Mouse (Mus musculus) heart, adult 8-10 months (tissue): ENCODE results near the gene Mvd. TPM values are rescaled to one million over a fixed set of nuclear protein-coding genes. Genes with fewer than 3 reads are reported as not detected.

Experiments
- DNase-seq: peaks from one replicate; pipeline ENCODE4 v3.0.0; 2022; ENCODE audit warnings: low spot score
- total RNA-seq, 4 experiments: library from RNA; stranded (reverse); gene quantifications; 2 replicates each; pipeline ENCODE4 v1.2.4; 2022

Mvd gene
- total RNA-seq, 4 experiments from 2014 or later, result 3.9 to 5.6 (median 4.9) TPM

DNA sequence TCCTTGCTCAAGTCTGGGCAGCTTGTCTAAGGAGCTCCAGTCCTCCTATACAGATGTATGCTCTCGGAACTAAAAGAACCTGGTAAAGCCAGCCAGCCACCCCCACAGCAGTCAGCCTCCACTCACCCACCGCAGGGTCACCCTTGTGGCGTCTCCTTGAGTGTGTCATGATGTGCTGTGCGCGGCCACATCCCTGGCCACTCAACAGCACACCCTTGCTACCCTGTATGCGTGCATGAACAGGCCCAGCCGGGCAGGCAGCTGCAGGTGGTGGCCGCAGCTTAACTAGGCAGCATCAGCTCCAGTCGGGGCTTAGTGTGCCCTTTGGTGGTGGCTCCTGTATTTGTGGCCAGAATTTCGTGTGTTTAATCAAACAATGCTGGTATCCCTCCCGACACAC, 13.9 kb upstream of the Mvd start:
- no peak for DNase-seq

DNA sequence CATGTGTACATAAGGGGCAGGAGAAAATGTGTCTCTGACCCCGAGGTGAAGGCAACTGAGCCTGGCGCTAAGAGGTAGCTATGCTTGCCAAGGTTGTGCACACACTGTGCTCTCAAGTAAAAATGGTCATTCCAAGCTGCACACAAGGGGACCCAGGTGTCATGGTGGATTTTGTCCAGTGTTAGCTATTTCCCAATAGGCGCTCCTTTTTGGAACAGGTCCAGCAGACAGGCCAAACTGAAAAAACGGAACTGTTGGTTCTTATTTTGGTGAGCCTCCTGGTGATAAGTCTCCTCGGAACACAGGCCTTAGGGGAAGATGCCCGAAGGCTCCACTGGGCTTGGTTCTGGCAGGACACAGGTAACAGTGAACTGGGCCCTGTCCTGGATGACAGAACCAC, 11.2 kb upstream of the Mvd start:
- no peak for DNase-seq

DNA sequence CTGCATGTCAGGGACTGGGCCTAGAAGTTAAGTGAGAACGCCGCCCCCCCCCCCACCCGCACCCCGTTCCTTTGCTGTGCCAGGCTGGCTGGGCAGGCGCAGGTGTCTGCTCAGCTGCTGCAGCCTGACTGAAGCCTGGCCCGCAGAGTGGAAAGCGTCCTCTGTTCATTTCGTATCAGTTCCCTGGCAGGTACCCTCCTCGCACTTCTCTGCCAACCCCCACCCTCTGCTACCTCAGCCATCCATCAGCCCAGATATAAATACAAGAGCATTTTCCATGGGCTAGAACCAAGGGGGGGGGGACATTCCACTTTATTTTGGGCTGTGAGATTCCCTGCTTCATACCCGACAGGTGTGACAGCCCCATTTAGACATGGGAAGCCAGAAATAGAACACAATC, 8.9 kb upstream of the Mvd start:
- DNase-seq, result no peak

DNA sequence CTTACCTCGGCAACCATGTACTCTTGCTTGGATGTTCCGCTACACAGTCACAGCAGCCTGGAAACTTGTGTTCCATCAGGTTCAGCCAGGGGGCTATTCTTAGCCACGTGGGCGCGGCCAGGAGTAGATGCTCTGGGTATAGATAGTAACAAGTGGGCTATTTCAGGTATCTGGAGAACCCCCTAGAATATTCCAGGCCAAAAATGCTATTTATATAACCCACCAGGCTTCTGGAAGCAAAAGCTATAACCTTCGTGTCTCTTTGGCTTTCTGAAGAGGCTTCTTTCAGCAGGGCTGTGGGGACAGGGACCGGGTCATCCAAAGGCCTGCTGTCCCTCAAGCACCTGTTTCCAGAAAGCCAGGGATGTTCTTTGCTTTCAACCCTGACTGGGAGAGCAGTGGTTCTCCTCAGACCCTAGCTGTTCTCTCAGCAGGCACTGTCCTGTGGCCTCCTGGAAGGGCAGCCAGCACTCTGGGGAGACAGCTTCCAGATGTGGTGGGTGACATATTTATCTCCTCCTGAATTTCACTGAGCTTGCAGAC, 8.0 kb upstream of the Mvd start:
- peak; percentile 70 for DNase-seq

DNA sequence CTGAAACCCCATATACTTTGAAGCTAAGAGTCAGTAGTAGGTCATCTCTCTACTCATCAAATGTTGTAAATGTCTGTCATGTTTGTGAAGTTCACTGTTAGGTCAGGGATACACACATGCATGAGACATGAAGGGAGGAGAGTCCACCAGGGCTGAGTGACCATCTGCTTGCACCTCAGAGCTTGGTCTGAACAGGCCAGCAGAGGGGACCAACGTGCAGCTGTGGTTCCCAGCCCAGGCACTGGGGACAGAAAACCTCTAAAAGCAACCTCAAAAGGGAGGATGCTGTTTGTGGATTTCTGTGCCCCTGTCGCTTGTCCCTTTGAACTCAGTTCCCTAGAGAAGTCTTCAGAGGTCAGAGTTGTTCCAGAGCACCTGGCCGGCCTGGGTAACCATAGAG, 2.0 kb upstream of the Mvd start:
- no peak for DNase-seq

DNA sequence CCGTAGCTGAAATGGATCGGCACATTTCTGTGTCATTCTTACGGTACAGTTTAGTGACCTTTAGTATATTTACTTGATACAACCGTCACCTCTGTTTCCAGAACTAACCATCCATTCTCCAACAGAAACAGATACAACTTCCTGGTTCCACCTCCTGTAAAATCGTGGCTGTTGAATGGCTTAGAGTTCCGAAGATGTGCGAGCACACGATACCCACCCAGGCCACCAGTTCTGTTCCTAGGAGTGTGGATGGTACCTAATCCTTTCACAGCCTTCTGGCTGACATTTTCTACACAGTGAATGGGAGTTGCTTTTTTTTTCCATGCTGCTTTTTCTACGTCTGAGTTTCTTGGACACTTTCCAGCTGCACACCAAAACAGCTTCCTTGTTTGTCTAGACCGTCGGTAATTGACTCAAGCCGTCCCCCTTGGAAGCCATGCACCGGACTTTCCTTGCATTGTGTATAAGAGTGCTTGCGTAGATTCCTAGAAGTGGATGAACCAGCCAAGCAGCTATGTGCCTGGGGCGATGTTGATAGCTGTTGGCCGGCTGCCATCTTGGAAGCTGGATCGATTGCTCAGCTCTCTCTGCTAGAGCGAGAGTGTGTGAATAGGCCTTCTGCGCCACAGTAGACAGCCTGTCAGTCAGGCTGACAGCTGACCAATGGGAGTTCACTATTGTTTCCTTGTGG, 981 bp upstream of the Mvd start:
- DNase-seq, result peak; percentile 87

DNA sequence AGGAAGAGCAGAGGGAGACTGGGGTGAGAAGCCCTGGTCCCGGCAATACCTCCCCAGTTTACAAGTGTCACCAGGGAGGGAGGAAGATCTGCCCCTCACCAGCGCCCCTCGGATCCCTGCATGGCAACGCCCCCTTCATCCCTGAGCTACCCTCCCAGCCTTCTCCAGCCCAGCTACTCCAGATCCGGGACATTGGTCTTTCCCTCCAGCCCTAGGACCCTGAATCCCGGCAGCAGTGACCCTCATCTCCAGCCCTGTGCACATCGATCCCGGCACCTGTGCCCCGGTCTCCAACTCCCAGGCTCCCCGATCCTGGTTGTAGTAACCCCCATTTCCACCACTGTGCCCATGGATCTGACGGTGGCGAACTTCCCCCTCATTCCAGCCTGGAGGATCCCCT, 441 bp downstream of the Mvd start:
- no peak for DNase-seq

DNA sequence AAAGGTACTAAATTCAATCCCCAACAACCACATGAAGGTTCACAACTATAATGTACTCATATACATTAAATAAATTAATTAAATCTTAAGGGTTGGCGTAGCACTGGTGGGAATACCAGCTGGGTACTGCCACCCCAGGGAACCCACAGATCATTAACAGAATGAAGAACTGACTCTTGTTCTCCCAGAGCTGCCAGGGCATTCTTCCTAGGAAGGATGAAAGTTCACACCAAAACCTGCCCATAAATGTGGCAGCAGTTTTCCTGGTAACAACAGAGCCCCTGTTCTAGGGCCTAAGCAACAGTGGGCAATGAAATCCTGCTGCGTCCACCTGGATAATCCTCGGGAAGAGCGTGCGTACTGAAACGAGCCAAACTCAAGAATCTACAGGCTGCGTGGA, 866 bp downstream of the Mvd start:
- DNase-seq, result no peak

DNA sequence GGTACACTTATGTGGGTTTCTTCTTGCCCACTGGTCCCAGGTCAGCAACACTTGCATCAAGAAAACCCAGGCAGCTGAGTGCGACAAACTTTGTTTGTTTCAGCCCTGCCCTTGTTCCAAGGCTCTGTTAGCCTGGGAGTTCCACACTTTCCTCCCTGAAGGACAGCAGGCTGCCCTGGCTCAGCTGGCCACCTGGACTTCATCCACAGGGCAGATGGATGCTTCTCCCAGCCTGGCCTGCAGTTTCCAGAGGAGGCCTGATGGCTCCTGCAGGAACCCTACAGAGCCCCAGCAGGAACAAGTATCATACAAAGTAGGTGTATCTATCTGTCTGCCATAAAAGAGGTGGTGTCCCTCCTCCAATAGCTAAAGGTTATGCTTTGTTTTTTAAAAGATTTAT, 1.9 kb downstream of the Mvd start:
- no peak for DNase-seq

DNA sequence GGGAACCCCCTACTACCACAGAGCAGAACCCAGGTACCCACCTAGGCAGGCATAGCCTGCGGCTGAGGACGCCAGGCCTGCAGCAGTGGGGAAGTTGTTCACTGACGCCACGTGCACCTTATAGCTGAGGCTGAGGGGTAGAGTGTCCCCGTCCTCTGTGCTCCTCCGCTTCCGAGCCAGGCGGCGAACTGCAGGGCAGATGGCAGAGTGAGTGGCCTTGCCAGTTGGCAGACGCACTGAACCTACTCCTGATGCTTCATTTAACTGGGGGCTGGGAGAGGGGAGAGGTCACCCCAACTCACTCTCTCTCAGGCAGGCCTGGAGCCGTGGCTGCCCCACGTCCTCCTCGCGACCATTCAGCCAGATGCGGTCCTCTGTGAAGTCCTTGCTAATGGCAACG, 3.9 kb downstream of the Mvd start:
- DNase-seq, result no peak

DNA sequence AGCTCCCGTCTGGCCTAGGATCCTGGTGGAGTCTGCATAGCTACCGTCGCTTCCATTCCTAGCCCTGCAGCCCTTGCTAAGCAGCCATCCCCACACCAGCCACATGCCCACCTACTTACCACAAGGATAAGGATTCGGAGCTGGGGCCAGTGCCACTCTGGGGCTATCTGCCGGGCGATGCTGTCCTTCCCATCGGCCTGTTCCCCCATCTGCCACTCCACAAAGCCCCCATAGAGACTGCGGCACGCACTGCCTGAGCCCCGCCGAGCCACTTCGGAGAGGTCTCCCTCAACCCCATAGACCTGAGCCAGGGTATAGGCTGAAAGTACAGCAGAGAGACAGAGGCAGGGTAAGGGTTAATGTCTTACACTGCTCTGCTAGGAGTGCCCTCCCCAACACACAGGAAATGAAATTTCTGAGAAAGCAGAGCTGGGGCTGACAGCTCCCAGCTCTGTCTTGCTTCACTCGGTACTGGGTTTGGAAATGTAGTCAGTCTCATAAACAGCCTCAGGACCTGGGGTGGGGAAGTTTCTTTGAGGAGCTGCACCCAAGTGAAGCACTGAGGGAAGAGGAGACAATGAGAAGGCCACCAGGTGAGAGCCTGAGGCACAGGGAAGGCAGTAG, 5.4 kb downstream of the Mvd start:
- DNase-seq, result no peak

DNA sequence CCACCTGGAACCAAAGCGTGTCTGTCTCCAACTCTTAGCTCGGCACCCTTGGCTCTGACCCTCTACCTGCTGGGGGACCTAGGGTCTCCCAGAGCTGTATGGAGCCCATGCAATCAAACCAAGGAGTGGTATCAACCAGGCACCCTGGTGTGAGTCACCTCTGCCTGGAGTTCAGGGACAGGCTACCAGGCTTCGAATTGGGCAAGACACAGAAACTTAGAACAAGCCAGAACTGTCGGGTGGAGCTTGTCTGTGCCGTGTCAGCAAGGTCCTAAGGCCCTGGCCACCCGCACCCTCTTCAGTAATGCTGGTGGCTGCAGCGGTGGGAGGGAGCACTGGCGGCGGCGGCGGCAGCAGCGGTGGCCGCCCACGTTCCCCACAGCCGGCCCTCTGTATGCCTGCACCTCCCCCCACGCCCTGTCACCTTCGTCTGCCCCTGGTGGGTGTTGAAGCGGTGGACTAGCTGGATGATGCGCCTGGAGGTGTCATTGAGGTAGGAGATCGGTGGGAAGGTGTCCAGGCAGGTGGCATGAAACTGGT, 6.6 kb downstream of the Mvd start:
- DNase-seq, result no peak

DNA sequence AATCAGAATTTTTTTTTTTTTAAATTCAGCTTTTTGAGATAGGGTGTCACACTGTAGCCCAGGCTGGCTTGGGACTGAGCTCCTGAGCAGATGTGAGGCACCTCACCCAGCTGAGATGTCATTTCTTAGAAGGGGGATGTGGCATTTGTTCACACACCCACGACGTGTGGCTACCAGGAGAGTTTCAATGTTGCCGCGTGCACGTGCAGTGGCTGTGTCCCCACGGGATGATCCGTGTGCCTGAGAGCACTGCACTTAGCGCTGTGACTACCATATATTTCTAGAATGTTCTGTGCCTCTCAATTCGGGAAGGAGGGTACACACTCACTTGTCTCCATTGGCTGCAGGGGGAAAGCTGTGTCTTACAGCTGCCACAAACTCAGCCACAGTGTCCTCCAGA, 7.1 kb downstream of the Mvd start:
- DNase-seq, result no peak

DNA sequence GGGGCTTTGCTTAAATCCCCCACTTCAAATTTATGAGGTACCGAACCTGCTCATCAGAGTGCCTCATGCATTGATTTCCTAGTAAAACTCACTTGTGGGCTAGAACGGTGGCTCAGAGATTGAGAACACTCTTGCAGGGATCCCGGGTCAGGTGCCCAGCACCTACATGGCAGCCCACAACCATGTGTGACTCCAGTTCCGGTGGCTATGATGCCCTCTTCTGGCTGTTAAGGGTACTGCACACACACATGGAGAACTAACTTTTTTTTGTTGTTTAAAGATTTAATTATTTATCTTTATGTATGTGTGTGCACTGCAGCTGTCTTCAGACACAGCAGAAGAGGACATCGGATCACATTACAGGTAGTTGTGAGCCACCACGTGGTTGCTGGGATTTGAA, 7.8 kb downstream of the Mvd start:
- no peak for DNase-seq

DNA sequence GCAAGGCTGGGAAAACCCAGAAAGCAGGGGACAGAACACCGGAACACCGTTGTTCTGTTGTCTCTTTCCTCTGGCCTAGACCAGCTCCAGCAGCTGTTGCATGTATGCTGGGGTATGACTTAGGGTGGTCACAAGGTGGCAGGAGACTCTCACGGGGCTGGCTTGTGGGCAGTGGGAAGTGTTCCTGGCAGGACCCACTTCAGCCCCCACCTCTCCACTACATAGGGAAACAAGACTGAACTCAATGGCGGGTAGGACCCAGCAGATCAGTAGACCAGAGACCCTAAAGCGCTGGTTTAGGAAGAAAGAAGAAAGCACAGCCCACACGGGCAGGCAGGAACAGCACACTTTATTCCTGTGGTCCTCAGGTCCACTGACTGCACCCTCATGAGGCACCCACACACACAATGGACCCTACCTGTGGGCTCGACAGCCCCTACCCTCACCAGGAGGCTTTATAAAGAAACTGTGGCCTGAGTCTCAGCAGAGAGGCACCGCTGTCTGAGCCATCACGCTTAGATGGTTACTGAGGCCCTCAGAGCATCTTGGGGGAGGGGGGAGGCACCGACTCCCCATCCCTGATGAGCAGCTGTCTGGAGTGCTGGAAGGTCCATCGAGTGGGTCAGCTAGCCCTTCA, 9.8 kb downstream of the Mvd start:
- no peak for DNase-seq

DNA sequence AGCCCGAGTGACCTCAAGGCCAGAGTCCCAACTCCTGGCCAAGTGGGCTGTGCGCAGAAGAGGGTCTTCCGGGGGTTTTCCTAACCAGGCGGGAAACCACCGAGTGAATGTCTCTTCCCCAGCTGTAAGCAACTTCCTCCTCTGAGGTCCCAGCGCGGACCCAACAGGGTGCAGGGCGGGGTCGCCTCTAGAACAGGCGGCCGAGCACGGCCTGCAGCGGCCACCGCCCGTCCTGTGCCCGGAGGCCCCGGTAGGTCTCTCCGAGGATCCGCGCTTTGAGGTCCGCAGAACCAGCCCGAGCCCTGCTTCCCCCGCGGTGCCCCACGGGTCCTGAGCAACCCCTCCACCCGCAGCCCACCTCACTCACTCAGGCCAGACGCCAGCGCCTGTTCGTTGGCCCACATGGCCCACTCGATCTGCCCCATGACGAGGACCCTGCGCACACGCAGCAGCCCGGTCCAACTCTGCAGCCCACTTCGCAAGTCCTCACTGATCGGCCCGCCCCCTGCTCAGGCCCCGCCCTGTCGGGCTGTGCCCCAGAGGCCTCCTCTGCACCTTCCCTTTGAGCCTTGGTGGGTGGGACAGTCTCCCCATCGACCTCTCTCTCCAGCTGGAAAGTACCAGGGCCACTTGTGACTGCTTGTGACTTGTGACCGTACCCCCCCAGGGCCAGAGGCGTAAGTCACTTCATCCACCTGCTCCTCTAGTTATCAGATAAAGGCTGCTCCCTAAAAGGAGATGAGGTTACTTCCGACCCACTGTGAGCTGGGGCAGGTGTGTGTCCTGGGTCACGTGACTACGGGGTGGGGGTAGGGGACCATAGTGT, 10.6 kb downstream of the Mvd start, which contains the start of gene Cyba:
Gene Cyba (minus strand): TSS at position 488 of the 826 bp plus-strand sequence.
- DNase-seq, result peak; percentile 71

DNA sequence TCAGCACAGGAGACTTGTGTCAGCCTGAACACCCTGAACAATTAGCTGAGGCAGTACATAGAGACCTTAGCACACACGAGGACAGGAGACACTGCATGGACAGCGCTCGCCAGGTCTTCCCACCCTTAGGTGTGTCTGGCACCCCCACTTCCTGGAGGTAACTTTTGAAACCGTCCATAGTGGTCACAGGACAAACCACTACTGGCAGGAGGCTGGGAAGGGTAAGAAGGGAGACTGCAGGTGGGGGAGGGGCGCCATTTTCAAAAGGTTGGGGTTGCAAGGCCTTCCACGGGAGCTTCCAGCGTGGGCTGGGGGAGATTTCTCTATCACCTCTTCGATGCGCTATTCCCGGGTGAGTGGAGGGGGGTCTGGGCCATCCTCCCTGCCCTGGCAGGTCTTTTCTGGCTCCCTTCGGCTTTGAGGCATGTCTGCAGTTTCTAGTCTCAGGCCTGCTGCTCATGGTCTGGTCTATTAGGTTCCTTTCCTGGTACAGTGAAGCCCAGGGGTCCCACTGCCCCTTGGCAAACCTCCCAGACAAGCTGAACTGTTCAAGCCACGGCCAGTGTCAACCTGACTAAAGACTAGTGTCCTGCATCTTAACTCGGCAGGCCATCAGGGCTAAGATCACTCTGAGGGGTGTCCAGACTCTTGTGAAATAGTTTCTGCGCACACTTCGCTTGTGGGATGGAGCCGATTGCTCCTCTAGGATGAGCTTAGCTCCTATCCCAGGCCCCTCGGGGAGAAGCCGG, 11.4 kb downstream of the Mvd start:
- no peak for DNase-seq

DNA sequence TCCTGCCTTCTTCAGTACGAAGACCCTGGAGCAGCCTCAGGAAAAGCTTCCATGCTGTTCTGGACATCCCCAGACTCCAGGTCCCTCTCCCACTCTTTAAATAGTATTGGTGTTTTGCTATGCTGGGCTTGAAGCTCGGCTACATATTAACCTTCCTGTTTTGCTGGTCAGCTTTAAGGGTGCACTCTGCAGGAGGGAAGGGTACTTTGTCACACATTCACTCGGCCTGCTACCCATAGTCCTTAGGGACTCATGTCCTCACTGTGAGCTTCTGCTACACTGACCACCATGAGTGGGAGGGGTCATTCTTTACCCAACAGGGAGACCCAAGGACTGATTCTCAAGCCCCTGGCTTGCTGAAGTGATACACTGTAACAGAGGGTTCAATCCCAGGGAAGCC, 12.6 kb downstream of the Mvd start:
- no peak for DNase-seq

DNA sequence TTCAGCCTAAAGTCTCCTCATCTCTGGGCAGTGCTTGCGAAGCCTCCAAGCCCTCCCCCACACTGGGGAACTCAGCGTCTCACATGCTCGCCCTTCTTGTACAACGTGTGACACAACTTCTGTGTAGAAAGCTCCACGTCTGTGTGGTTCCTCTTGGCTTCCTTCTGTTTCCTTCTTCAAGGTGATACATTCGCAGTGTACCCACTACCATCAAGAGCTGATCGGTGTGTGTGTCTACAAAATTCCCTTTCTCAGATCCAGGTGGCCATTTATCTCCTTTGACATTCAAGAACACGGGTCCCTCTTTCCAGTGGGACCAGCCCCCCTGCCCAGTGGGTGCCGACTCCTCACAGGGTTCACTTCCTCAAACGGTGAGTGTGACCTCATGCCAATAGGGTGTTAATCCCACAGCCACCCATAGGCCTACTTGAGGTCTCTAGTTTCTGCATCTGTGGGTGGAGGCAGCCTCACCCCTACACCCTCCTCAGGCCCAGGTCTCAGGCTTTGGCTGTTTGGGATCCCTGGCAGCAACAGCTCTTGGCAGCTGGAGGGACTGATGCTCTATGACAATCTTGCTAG, 13.1 kb downstream of the Mvd start:
- DNase-seq, result no peak

DNA sequence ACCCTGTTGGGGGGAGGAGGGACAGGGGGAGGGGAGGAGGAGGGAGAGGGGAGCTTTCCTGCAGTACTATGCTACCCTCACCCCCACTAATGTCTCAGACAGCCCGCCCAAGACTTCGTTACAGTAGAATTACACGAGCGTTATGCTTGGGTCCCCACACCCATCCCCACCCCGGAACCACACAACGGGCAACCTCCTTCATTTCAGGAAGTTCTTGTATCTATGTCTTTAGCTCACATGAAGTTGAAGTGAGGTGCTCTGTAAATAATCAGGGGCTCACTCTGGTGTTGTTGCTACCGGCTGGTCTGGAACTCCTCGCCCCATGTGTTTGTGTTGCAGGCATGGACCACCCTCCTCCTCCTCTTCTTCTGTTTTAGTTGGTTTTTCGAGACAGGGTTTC, 15.1 kb downstream of the Mvd start:
- DNase-seq, result no peak

DNA sequence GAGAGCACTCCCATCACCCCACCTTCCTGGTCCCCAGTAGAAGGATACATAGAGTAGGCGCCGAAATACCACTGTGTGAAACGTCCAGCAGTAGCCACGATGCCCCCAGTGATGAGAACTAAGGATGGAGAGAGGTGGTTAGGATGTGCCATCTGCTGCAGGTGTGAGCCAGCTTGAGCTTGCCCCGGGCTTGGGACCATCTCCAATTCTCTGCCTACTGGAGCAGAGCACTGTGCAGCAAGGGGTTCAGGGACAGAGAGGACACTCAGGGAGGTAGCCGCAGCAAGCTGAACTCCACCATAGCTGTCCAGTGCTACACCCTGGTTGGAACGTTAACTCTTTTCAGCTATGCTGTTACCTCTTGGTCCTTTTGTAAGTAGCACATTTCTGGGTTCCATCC, 15.6 kb downstream of the Mvd start:
- DNase-seq, result no peak
